Mouse (Mus musculus): Measurements from ENCODE around the gene Hyou1. TPM values are rescaled to one million over a fixed set of nuclear protein-coding genes. Genes with fewer than 3 reads are reported as not detected.
A peak's percentile ranks its signal among the peaks of the same experiment; 100 is the strongest.

Gene Hyou1
- polyA plus RNA-seq, 1 experiment: 34.2 TPM

DNA sequence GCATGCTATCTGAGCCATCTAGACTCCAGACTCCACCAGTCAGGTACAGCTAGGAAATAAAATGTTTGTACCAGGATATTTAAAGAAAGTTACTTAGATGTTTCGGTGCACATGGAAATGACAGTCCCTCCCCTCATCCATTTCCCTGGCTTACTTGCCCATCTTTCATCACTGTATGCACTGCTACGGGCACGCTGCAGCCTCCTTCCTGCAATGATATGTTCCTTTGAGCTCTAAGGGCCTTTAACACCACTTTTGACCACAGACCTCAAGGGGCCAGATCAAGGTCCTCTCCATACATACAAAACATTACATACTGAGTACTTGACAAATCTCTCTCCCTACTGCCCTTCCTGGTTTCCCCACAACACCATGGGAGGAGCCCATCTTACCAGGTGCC, 42.3 kb upstream of the Hyou1 start:
- TF ChIP-seq CTCF (IDR thresholded peaks at IDR 0.05; ENCODE audit: control insufficient read depth, insufficient read depth, low read length) (no peak), POLR2A (IDR thresholded peaks at IDR 0.05; ENCODE audit: borderline replicate concordance, control insufficient read depth, low read depth, low read length) (no peak)
- H3K4me3 ChIP-seq (replicated peaks; ENCODE audit: control insufficient read depth, low read depth, low read length): peak overlapping the region; percentile 72
- no peak overlapping the region for H3K27ac ChIP-seq (ENCODE audit: control insufficient read depth, insufficient read depth, low read depth, low read length, poor library complexity)
- 41% methylated on average over 3 of the region's 3 CpGs for WGBS
- H3K4me1 ChIP-seq (ENCODE audit: control insufficient read depth, insufficient read depth, low read length): no peaks in the 10 kb centered on the region; the same call in 1 of the 2 replicates

DNA sequence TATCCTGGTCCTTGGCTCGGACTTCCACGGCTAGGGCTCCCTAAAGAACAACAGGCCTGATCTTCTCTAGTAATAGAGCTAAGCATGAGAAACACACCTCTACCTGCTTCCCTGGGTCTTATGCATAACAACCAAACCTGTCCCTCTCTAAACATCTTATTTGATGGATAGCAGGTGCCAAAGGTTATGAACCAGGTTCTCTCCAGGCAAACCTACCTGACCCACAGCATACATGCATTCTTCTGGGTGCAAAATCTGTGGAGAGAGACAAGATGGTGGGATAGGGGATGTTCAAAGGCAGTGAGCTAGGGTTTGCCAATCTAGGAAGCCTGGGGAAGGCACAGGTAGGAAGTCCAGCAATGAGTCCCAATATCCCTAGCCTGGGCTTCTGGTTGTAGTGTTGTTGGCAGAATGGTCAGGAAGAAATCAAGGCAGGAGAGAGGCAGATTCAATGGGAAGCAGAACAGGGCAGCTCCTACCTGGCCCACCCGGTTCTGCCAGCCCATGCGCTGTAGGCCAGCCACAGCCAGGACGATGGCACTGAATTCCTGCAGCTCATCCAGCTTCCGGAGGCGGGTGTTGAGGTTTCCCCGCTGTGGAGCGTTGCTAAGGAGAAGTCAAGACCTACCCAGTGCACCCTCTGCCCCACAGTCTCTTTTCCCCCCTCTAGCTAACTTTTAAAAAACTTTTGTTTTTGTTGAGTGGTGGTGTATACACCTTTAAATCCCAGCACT, 41.7 kb upstream of the Hyou1 start:
- 84% methylated on average over 9 of the region's 9 CpGs for WGBS
- TF ChIP-seq POLR2A (IDR thresholded peaks at IDR 0.05; ENCODE audit: borderline replicate concordance, control insufficient read depth, low read depth, low read length): peak; percentile 13; the same call in 1 of the 2 replicates
- no peak for TF ChIP-seq CTCF (IDR thresholded peaks at IDR 0.05; ENCODE audit: control insufficient read depth, insufficient read depth, low read length)
- Histone ChIP-seq H3K4me3 (replicated peaks; ENCODE audit: control insufficient read depth, low read depth, low read length) (peak overlapping the region; percentile 72), H3K27ac (ENCODE audit: control insufficient read depth, insufficient read depth, low read depth, low read length, poor library complexity) (peak overlapping the region; percentile 43; the same call in 1 of the 2 replicates), H3K4me1 (ENCODE audit: control insufficient read depth, insufficient read depth, low read length) (no peaks in the 10 kb centered on the region; the same call in 1 of the 2 replicates)

DNA sequence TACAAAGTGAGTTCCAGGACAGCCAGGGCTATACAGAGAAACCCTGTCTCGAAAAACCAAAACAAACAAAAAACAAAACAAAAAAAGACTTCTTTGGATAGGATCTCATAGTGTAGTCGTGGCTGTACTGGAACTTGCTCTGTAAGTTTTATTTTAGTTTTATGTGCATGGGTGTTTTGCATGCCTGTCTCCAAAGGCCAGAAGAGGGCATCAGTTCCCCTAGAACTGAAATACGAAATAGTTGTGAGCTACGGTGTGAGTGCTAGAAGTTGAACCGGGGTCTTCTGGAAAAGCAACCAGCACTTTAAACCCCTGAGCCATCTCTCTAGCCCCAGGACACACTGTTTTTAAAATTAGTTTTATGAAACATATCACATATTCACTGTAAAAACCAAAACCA, 40.7 kb upstream of the Hyou1 start:
- Histone ChIP-seq H3K27ac (ENCODE audit: control insufficient read depth, insufficient read depth, low read depth, low read length, poor library complexity) (peak overlapping the region; percentile 44; the same call in 1 of the 2 replicates), H3K4me3 (replicated peaks; ENCODE audit: control insufficient read depth, low read depth, low read length) (peak overlapping the region; percentile 58), H3K4me1 (ENCODE audit: control insufficient read depth, insufficient read depth, low read length) (no peaks in the 10 kb centered on the region; the same call in 1 of the 2 replicates)
- WGBS: 72% methylated on average over 5 of the region's 5 CpGs
- TF ChIP-seq CTCF (IDR thresholded peaks at IDR 0.05; ENCODE audit: control insufficient read depth, insufficient read depth, low read length) (no peak), POLR2A (IDR thresholded peaks at IDR 0.05; ENCODE audit: borderline replicate concordance, control insufficient read depth, low read depth, low read length) (no peak)

DNA sequence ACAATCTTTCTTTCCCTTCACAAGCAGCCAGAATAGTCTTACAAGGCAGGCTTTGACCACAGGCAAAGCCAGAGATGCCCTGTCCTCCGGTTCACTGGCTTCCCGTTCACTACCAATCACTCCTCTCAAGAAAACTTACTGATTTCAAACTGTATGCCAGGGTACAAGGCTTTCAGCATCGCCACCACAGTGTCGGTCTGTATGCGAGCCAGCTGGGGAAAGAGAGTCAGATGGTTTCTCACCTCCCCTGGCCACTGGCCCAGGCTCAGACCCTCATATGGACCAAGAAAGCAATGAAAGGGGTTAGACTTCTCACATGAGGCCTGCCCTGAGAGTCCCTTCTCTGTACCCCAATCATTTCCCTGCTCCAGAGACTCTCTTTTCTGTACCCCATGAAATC, 37.8 kb upstream of the Hyou1 start:
- 72% methylated on average over 5 of the region's 5 CpGs for WGBS
- Histone ChIP-seq H3K27ac (ENCODE audit: control insufficient read depth, insufficient read depth, low read depth, low read length, poor library complexity) (peak overlapping the region; percentile 89), H3K4me1 (ENCODE audit: control insufficient read depth, insufficient read depth, low read length) (no peaks in the 10 kb centered on the region; the same call in 1 of the 2 replicates), H3K4me3 (replicated peaks; ENCODE audit: control insufficient read depth, low read depth, low read length) (peak overlapping the region; percentile 87)
- no peak for TF ChIP-seq POLR2A (IDR thresholded peaks at IDR 0.05; ENCODE audit: borderline replicate concordance, control insufficient read depth, low read depth, low read length)
- no peak for TF ChIP-seq CTCF (IDR thresholded peaks at IDR 0.05; ENCODE audit: control insufficient read depth, insufficient read depth, low read length)

DNA sequence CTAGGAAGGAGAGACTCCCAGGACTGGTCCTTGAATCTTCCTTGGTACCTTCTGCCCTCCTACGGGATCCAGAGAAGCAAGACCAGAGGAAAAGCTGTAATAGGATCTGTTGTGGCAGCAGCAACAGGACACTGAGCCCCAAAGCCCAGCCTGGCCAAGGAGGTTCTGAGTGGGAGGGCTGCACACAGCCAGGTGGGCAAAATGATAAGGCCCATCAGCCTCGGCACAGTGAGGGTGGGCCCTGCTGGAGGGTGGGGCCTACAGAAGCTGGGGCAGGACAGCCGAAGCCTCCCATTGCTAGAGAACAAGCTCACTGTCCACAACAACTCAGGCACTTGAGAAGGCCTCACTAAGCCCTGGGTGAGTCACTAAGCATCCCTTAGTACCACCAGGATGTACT, 37.1 kb upstream of the Hyou1 start:
- H3K27ac ChIP-seq (ENCODE audit: control insufficient read depth, insufficient read depth, low read depth, low read length, poor library complexity): peak overlapping the region; percentile 99
- no peaks in the 10 kb centered on the region; the same call in 1 of the 2 replicates for H3K4me1 ChIP-seq (ENCODE audit: control insufficient read depth, insufficient read depth, low read length)
- WGBS: 49% methylated on average over 3 of the region's 3 CpGs
- TF ChIP-seq CTCF (IDR thresholded peaks at IDR 0.05; ENCODE audit: control insufficient read depth, insufficient read depth, low read length) (no peak), POLR2A (IDR thresholded peaks at IDR 0.05; ENCODE audit: borderline replicate concordance, control insufficient read depth, low read depth, low read length) (peak; percentile 99)
- peak overlapping the region; percentile 87 for H3K4me3 ChIP-seq (replicated peaks; ENCODE audit: control insufficient read depth, low read depth, low read length)

DNA sequence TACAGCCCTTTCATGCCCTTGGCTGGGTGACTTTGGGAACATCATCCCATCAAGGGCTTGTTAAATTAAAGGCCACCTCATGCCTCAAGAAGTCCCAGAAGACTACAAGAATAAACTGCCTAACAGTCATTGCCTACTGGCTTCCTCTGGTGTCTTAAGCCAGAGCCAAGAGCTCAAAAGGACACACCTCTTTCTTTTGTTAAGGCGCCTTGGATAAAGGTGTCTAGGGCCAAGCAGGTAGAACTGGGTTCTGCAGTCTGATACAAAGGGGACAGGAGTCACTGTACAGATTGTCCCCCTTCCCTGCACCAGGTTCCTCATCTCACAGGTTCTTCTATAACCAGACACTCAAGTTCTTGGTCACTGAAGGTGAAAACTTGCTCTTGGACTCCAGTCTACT, 36.7 kb upstream of the Hyou1 start:
- 61% methylated on average over 1 of the region's 1 CpGs for WGBS
- peak overlapping the region; percentile 46 for H3K4me3 ChIP-seq (replicated peaks; ENCODE audit: control insufficient read depth, low read depth, low read length)
- peak overlapping the region; percentile 99 for H3K27ac ChIP-seq (ENCODE audit: control insufficient read depth, insufficient read depth, low read depth, low read length, poor library complexity)

DNA sequence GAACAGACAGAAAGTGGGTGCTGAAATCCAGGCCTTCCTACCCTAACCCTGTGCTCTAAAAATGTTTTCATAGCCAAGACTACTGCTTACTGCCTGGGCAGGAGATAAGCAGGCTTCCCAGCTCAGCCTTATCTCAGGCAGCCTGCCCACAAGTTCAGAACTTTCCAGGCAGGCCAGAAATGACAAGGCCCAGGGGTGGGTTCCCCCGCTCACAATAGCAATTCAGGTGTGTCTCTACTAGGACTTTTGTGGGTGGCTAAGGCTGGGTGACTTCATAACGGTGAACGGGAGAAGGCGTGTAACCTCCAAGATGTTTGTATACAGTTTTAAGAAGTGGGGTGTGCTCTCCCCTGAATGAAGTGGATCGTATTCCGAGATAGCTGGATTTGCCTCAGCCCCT, 36.0 kb upstream of the Hyou1 start:
- Histone ChIP-seq H3K4me3 (replicated peaks; ENCODE audit: control insufficient read depth, low read depth, low read length) (peak overlapping the region; percentile 83), H3K4me1 (ENCODE audit: control insufficient read depth, insufficient read depth, low read length) (no peaks in the 10 kb centered on the region), H3K27ac (ENCODE audit: control insufficient read depth, insufficient read depth, low read depth, low read length, poor library complexity) (peak overlapping the region; percentile 99)
- 6% methylated on average over 6 of the region's 6 CpGs for WGBS
- TF ChIP-seq CTCF (IDR thresholded peaks at IDR 0.05; ENCODE audit: control insufficient read depth, insufficient read depth, low read length) (no peak), POLR2A (IDR thresholded peaks at IDR 0.05; ENCODE audit: borderline replicate concordance, control insufficient read depth, low read depth, low read length) (no peak)

More for the DNA sequence above, 36.7 kb upstream of the Hyou1 start:
- no peak for TF ChIP-seq POLR2A (IDR thresholded peaks at IDR 0.05; ENCODE audit: borderline replicate concordance, control insufficient read depth, low read depth, low read length)
- TF ChIP-seq CTCF (IDR thresholded peaks at IDR 0.05; ENCODE audit: control insufficient read depth, insufficient read depth, low read length): no peak
- H3K4me1 ChIP-seq (ENCODE audit: control insufficient read depth, insufficient read depth, low read length): no peaks in the 10 kb centered on the region

DNA sequence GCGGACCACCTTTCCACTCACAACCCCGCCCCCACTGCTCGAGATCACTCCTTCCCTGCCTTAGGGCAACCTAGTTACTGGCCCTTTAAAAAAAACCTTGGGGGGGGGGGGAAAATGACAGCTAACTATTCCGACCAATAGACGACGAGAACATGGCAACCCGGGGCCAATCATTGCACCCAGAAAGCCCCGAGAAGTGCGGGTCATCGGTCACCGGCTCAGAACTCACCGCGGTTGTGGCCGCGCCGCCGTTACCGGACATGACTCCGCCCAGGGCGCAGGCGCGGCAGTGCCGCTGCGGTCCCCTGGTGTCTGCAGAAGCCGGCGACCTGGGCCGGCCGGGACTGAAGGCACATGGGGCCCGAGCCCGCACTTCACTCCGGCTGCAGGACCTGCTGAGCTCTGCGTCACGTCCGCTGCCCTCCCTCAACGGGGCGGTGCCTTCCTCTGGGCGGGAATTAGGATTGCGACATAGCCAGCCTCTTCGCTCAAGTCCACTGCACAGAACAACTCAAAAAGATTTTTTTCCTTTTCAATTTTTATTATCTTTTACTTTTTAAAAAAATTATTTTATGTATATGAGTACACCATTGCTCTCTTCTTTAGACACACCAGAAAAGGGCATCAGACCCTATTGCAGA, 35.4 kb upstream of the Hyou1 start, which contains the start of gene Hmbs:
Gene Hmbs, minus strand, starts transcription at position 448 of the 641 bp plus-strand sequence.
- peak within 1 kb of the TSS; percentile 83 for H3K4me3 ChIP-seq (replicated peaks; ENCODE audit: control insufficient read depth, low read depth, low read length)
- H3K27ac ChIP-seq (ENCODE audit: control insufficient read depth, insufficient read depth, low read depth, low read length, poor library complexity): peak within 1 kb of the TSS; percentile 99
- 0 out of 2 replicates have a peak, but pooled peaks have one; percentile 3 for TF ChIP-seq CTCF (IDR thresholded peaks at IDR 0.05; ENCODE audit: control insufficient read depth, insufficient read depth, low read length)
- peak; percentile 82; the same call in 1 of the 2 replicates for TF ChIP-seq POLR2A (IDR thresholded peaks at IDR 0.05; ENCODE audit: borderline replicate concordance, control insufficient read depth, low read depth, low read length)
- under 1% methylated on average over 39 of the region's 39 CpGs for WGBS
- no peaks in the 10 kb centered on the region for H3K4me1 ChIP-seq (ENCODE audit: control insufficient read depth, insufficient read depth, low read length)

Data from bone marrow, adult 2 months (tissue).